Mouse (Mus musculus): ENCODE data around the gene Btbd2.

DNA sequence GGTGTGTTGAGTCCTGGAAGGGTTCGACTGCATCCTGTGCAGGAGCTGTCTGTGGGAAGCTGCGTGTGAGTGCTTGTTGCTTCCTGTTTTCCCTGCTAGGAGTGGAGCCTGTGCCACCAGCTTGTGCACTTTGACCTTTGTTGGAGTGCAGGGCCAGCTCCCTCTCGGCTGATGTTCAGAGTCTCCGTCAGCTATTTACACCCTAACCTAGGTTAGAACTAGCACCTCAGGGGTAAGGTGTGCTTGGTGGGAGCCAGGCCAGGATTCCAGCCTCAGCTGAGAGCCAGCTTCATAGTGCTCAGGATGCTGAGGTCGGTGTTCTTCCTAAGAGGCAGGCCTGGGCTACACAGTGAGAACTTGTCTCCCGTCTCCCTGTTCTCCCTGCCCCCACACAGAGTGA lies 21.5 kb downstream of the Btbd2 start:
- TF ChIP-seq CTCF (IDR thresholded peaks at IDR 0.05; ENCODE audit: control insufficient read depth, insufficient read depth, low read length) (no peak), POLR2A (IDR thresholded peaks at IDR 0.05; ENCODE audit: borderline replicate concordance, control insufficient read depth, low read depth, low read length) (no peak)

All from bone marrow, adult 2 months (tissue).